Mouse (Mus musculus): Measurements from ENCODE around the gene Daam1. TPM values are rescaled to one million over a fixed set of nuclear protein-coding genes. Genes with fewer than 3 reads are reported as not detected.

Daam1 gene
- polyA plus RNA-seq, 1 experiment from 2014 or later, result 11.6 TPM

DNA sequence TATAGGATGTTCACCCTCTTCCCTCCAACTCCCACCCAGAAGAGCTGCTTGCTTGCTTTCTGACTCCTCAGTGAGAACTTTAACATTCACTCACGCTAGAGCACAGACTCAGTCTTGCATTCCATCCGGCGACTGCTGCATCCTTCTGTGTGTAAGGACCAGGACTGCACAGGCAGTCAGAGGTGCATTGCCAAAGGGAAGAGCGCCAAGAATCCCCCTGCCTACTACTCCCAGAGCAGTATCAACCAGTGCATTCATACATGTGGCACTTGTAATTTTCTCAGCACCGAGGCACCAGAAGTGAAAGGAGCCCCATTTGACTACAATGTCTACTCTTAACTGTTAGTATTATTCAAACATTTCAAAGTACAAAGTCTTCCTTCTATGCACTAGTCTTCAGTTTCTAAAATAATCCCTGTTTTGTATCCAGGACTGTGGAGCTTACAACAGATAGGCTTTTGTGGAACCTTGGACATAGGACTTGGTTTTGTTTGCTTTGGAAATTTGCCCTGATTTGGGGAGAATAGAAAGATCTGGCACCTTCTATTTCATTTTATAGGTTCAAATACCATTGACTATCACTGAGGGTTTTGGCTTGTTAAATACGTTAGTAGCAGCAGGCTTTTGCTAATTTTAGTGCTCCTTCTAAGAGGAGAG is 103.2 kb downstream of the Daam1 start:
- Histone ChIP-seq H3K36me3 (peaks cover 25% of the 10 kb centered on the region), H3K4me1 (replicated peaks) (peaks cover 19% of the 10 kb centered on the region), H3K9me3 (no peaks in the 10 kb centered on the region), H3K4me3 (no peak overlapping the region), H3K27ac (no peak overlapping the region), H3K27me3 (ENCODE audit: insufficient read depth, poor library complexity, severe bottlenecking) (no peaks in the 10 kb centered on the region)
- no peak for DNase-seq (ENCODE audit: low spot score)
- WGBS, result 91% methylated on average over 6 of the region's 6 CpGs

DNA sequence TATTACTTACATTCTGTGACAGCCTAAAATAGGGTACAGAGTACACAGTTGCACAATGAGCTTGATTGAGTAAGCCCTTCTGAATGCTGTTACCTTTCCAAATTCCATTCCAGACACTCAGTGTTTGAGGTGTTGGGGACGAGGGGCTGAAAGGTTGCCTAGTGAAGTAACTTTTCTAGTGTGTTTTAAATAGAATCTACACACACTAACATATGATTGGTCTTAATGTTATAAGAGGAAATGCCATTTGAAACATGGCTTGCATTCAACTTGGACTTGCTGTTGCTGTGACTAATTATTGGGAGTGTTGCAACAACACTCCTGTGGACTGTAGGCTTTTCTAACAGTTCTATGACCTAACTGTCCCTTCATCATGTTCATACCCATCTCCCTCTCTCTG is 105.8 kb downstream of the Daam1 start:
- Histone ChIP-seq H3K9me3 (no peaks in the 10 kb centered on the region), H3K36me3 (peaks cover 25% of the 10 kb centered on the region), H3K4me1 (replicated peaks) (peaks cover under 1% of the 10 kb centered on the region; the same call in 1 of the 2 replicates), H3K4me3 (no peak overlapping the region), H3K27me3 (ENCODE audit: insufficient read depth, poor library complexity, severe bottlenecking) (no peaks in the 10 kb centered on the region), H3K27ac (no peak overlapping the region)
- no peak for DNase-seq (ENCODE audit: low spot score)
- WGBS, result 86% methylated on average over 1 of the region's 1 CpGs

DNA sequence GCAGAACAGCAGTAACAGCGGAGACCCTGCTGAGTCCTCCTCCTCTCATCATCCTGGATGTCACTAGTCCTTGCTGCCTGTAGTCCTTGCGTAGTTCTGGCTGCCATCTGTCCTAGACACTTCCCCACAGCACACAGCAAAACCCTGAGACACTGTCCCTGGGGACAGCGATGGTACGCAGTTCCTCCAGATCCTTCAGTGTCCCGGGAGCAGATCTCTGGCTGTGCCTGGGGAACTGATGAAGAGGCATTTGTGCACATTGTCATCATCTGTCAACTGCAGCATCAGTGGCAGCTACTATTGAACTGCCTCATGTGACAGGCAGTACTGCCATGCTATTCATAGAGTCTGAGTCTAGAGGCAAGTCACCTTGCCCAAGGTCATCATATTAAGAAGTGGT is 107.6 kb downstream of the Daam1 start:
- Histone ChIP-seq H3K36me3 (peaks cover 38% of the 10 kb centered on the region), H3K4me3 (no peak overlapping the region), H3K4me1 (replicated peaks) (no peaks in the 10 kb centered on the region), H3K27me3 (ENCODE audit: insufficient read depth, poor library complexity, severe bottlenecking) (no peaks in the 10 kb centered on the region), H3K27ac (no peak overlapping the region), H3K9me3 (no peaks in the 10 kb centered on the region)
- no peak for DNase-seq (ENCODE audit: low spot score)
- 79% methylated on average over 5 of the region's 5 CpGs for WGBS

DNA sequence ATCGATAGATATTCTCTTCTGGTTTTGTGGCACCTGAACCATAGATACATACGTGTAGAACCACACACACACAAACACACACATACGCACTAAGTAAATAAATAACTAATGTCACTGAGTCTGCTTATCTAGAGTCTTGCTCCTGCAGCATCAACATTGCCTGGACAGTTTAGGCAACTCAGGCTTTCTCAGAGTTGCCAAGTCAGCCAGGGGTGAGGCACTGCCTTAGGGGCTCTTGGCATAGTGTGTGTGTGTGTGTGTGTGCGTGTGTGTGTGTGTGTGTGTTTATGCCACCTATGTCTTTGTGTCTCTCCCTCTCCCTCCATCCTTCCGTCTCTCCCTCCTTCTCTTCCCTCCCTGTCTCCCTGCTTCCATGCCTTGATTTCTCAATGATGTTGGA is 110.4 kb downstream of the Daam1 start:
- H3K9me3 ChIP-seq, result no peaks in the 10 kb centered on the region
- no peak for DNase-seq (ENCODE audit: low spot score)
- no peaks in the 10 kb centered on the region for H3K27me3 ChIP-seq (ENCODE audit: insufficient read depth, poor library complexity, severe bottlenecking)
- no peak overlapping the region for H3K27ac ChIP-seq
- 88% methylated on average over 5 of the region's 5 CpGs for WGBS
- no peak overlapping the region for H3K4me3 ChIP-seq
- peaks cover 63% of the 10 kb centered on the region for H3K36me3 ChIP-seq
- no peaks in the 10 kb centered on the region for H3K4me1 ChIP-seq (replicated peaks)

DNA sequence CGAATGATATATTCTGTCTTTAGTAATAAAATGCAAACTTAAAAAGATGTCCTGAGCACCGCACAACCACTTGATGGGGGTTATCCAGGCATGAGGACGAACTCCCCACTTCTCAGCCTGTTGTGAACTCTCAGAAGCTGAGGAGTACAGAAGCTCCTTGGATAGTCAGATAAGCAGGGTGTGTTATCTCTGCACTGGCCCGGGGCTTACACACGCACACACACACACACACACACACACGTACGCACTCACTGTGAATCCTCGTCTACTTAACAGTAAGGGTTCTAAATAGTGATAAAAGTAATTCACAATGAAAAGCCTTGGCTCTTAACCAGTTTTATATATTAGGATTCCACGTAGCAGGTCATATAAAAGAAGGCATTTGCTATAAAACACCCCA is 112.2 kb downstream of the Daam1 start:
- peaks cover 64% of the 10 kb centered on the region for H3K36me3 ChIP-seq
- DNase-seq (ENCODE audit: low spot score), result no peak
- no peaks in the 10 kb centered on the region for H3K9me3 ChIP-seq
- H3K27ac ChIP-seq, result no peak overlapping the region
- H3K27me3 ChIP-seq (ENCODE audit: insufficient read depth, poor library complexity, severe bottlenecking), result no peaks in the 10 kb centered on the region
- no peaks in the 10 kb centered on the region for H3K4me1 ChIP-seq (replicated peaks)
- 92% methylated on average over 9 of the region's 9 CpGs for WGBS
- no peak overlapping the region for H3K4me3 ChIP-seq

DNA sequence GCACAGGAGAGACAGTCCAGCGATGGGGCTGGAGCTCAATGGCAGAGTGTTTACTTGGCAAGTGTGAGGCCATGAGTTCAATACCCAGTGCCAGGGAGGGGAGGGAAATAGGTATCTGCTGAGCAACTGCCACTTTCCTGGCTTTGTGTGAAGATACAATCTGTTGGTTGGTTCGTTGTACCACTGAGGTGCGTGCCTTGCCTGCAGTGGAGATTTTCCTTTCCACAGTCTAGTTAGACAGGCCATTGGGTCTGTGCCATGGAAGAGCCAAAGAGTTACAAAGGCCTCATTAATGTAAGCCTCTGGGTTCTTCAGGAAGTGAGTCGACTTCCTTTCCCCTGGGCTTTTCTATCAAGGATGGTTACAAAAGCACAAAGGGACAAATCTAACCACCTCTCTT is 112.8 kb downstream of the Daam1 start:
- no peak for DNase-seq (ENCODE audit: low spot score)
- Histone ChIP-seq H3K27ac (no peak overlapping the region), H3K9me3 (no peaks in the 10 kb centered on the region), H3K4me3 (no peak overlapping the region), H3K4me1 (replicated peaks) (no peaks in the 10 kb centered on the region), H3K36me3 (peaks cover 64% of the 10 kb centered on the region), H3K27me3 (ENCODE audit: insufficient read depth, poor library complexity, severe bottlenecking) (no peaks in the 10 kb centered on the region)
- 94% methylated on average over 4 of the region's 4 CpGs for WGBS

DNA sequence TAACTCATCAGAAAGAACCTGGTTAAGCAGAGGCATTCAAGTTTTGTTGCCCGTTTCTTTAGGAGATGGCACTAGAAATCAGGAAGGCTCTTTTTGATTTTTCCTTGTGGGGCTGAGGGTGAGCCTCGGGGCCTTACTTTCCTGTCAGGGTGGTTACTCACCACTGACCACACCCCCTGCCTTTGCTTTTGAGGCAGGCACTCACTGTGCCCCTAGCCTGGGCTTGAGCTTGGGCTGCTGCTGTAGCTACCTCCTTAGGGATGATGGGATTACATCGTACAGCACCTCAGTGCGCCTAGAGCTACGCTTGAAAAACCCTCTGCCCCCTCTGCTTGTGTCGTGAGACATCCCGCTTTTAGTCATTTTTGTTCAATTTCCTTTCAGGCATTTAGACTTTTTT is 115.0 kb downstream of the Daam1 start:
- no peaks in the 10 kb centered on the region for H3K9me3 ChIP-seq
- H3K27ac ChIP-seq, result no peak overlapping the region
- no peak overlapping the region for H3K4me3 ChIP-seq
- no peak for DNase-seq (ENCODE audit: low spot score)
- H3K36me3 ChIP-seq, result peaks cover 84% of the 10 kb centered on the region
- H3K27me3 ChIP-seq (ENCODE audit: insufficient read depth, poor library complexity, severe bottlenecking), result no peaks in the 10 kb centered on the region
- WGBS, result 85% methylated on average over 7 of the region's 7 CpGs
- H3K4me1 ChIP-seq (replicated peaks), result no peaks in the 10 kb centered on the region

DNA sequence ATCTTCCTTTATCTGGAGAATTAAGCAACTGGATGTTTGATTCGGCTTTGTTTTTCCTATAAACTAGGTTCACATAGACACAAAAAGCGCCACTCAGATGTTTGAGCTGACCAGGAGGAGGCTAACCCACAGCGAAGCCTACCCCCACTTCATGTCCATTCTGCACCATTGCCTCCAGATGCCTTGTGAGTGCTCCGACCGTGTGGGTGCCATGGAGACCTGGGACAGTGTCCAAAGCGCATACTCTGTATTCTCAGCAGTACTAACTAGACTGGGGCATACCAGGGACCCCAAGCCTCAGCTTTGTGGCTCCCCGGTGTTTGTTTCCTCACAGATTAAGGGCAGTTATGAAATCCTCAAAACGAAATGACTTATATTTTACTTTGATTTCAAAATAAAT is 115.6 kb downstream of the Daam1 start:
- H3K27me3 ChIP-seq (ENCODE audit: insufficient read depth, poor library complexity, severe bottlenecking), result no peaks in the 10 kb centered on the region
- no peaks in the 10 kb centered on the region for H3K4me1 ChIP-seq (replicated peaks)
- 85% methylated on average over 8 of the region's 8 CpGs for WGBS
- no peak overlapping the region for H3K27ac ChIP-seq
- H3K36me3 ChIP-seq, result peaks cover 90% of the 10 kb centered on the region
- no peak for DNase-seq (ENCODE audit: low spot score)
- no peaks in the 10 kb centered on the region for H3K9me3 ChIP-seq
- H3K4me3 ChIP-seq, result no peak overlapping the region

DNA sequence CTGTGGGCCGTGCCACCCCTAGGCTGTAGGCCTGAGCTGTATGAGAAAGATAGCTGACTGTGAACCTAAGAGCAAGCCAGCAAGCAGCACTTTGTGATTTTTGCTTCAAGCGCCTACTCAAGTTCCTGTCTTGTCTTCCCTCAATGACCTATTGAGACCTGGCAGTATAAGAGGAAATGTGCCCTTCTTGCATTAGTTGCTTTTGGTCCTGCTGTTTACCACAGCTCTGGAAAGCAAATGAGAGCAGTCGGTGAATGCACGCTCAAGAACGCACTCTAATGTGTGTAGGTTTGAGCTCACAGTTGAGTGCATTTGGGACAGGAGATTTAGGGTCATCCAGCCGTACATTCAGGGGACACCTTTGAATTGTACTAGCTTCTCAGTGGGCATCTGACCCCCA is 118.1 kb downstream of the Daam1 start:
- H3K27me3 ChIP-seq (ENCODE audit: insufficient read depth, poor library complexity, severe bottlenecking), result no peaks in the 10 kb centered on the region
- H3K36me3 ChIP-seq, result peaks cover 97% of the 10 kb centered on the region
- H3K4me3 ChIP-seq, result no peak overlapping the region
- no peaks in the 10 kb centered on the region for H3K9me3 ChIP-seq
- DNase-seq (ENCODE audit: low spot score), result no peak
- H3K4me1 ChIP-seq (replicated peaks), result peaks cover 4% of the 10 kb centered on the region
- WGBS, result 94% methylated on average over 6 of the region's 6 CpGs
- H3K27ac ChIP-seq, result no peak overlapping the region

DNA sequence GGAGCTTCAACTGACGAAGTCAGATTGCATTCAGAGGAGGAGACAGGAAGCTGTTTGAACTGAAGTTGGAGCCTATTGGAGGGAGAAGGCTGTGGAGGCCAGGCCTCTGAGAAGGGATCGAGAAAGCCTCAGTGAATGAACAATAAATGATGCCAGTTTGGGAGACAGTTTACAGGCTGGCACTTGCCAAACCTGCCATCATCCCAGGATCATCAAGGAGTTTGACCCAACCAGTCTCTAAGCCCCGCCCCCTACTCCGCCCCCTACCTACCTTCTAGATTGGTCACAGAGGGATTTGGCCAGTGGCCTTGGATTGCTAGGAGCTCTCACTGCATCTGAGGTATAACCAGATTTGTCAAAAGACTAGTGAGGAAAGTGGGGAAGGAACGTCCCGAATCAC is 118.7 kb downstream of the Daam1 start:
- no peak for DNase-seq (ENCODE audit: low spot score)
- no peaks in the 10 kb centered on the region for H3K9me3 ChIP-seq
- 93% methylated on average over 6 of the region's 6 CpGs for WGBS
- peaks cover 10% of the 10 kb centered on the region for H3K4me1 ChIP-seq (replicated peaks)
- H3K36me3 ChIP-seq, result peaks cover 91% of the 10 kb centered on the region
- no peak overlapping the region for H3K4me3 ChIP-seq
- H3K27ac ChIP-seq, result no peak overlapping the region
- H3K27me3 ChIP-seq (ENCODE audit: insufficient read depth, poor library complexity, severe bottlenecking), result no peaks in the 10 kb centered on the region

DNA sequence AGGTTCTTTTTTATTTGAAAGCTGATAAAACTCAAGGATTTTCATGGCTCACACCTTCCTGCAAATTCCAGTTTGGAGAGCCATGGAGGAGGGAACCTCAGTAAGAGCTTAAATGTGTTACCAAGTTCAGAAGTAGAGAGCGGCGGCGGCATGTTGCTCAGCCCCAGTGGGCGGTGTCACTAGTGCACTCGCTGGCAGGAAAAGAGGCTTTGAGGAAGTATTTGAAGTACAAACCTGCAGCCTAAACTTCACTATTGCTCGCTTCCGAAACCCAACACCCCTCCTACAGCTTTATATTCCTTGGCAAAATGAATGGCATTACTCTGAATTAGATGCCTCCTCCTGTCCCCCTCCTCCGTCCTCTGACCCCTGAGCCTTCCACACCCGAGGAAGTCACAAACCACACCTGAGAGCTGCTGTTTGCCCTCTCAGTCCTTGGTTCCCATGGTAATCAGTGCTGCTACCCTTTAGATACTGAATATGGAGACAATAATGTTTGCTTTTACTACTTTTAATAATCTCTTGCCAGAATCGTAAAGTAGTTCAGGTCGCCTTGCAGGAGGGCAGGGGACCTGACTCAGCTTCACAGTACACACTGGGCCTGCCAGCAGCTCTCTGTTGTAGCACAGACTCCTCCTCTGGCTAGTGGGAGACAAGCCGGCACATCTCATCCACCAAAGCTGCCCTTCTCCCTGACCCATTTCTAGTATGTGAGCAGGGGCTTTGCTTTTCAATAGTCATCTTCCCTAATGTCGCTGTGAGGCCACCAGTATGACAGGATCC is 119.4 kb downstream of the Daam1 start:
- H3K36me3 ChIP-seq, result peaks cover 86% of the 10 kb centered on the region
- no peak overlapping the region for H3K4me3 ChIP-seq
- H3K4me1 ChIP-seq (replicated peaks), result peaks cover 13% of the 10 kb centered on the region
- no peak for DNase-seq (ENCODE audit: low spot score)
- H3K9me3 ChIP-seq, result no peaks in the 10 kb centered on the region
- H3K27me3 ChIP-seq (ENCODE audit: insufficient read depth, poor library complexity, severe bottlenecking), result no peaks in the 10 kb centered on the region
- WGBS, result 92% methylated on average over 13 of the region's 13 CpGs
- H3K27ac ChIP-seq, result no peak overlapping the region

DNA sequence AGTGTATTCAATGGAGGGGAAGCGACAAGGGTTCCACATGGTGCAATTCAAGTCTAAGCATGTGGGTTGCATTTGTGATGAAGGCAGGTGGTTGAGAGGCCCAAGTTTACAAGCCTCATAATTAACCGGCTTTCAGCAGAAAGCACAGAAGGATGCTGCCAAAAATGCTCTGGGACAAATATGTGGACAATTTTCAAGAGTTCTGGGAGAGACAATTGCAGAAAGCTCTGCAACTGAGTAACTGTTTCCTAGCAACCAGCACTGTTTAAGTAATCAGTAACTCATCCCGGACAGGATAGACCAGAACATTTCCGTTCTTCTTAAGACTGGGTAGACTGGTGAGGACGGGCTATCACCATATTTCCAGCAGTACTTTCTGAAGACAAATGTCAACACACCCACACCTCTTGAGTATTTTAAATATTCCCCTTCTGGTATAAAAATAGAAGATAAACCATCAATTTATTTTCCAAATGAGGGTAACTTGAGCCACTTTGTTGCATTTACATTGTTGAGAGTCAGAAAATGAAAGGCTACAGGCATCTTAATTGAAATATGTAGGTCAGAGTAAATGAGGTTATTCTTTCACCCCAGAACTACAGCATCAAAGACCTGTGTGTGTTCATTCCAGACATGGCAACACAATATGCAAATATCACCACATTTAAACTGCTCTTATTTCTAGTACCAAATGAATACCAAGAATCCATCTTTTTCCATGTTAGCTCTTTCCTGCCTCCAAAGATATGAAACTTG is 123.5 kb downstream of the Daam1 start:
- Histone ChIP-seq H3K36me3 (peaks cover 52% of the 10 kb centered on the region), H3K9me3 (no peaks in the 10 kb centered on the region), H3K27ac (no peak overlapping the region), H3K4me1 (replicated peaks) (peaks cover 54% of the 10 kb centered on the region), H3K4me3 (no peak overlapping the region), H3K27me3 (ENCODE audit: insufficient read depth, poor library complexity, severe bottlenecking) (no peaks in the 10 kb centered on the region)
- WGBS, result 70% methylated on average over 5 of the region's 5 CpGs
- no peak for DNase-seq (ENCODE audit: low spot score)

DNA sequence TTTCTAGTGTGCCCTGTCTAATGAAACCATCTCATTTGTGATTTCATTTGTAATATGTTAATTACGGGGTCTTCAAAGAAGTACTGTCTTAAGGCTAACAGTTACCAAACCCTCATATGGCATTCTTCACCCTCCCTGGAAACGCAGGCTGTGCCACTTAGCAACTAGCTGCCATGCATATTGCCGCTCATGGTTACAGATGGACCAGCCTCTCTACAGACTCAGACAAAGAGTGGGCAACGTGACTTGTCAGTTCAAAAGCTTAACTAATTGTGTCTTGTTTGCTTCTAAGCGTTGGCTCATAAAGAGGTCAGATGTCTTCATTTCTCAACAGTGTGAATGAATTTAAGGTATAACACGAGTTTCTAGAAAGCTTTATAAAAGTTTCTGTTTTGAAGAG is 126.1 kb downstream of the Daam1 start:
- Histone ChIP-seq H3K9me3 (no peaks in the 10 kb centered on the region), H3K27ac (peak overlapping the region; percentile 50; the same call in 1 of the 2 replicates), H3K27me3 (ENCODE audit: insufficient read depth, poor library complexity, severe bottlenecking) (no peaks in the 10 kb centered on the region), H3K4me3 (no peak overlapping the region), H3K4me1 (replicated peaks) (peaks cover 59% of the 10 kb centered on the region), H3K36me3 (peaks cover 48% of the 10 kb centered on the region)
- peak; percentile 32 for DNase-seq (ENCODE audit: low spot score)
- 52% methylated on average over 6 of the region's 6 CpGs for WGBS

Data from hindbrain, embryonic 10.5 days (tissue).